Mouse (Mus musculus) bone marrow macrophage, adult 2 months (primary cell): ENCODE data around the gene Gpr26.

Experiments
- CTCF ChIP-seq: IDR thresholded peaks from 2 replicates; pipeline ENCODE4 v1.5.1; 2012; ENCODE audit warnings: low read depth, mild to moderate bottlenecking, low read length, moderate library complexity
- POLR2A ChIP-seq: IDR thresholded peaks from 2 replicates; pipeline ENCODE4 v1.6.1; 2012; ENCODE audit warnings: mild to moderate bottlenecking, low read depth, low read length, borderline replicate concordance

DNA sequence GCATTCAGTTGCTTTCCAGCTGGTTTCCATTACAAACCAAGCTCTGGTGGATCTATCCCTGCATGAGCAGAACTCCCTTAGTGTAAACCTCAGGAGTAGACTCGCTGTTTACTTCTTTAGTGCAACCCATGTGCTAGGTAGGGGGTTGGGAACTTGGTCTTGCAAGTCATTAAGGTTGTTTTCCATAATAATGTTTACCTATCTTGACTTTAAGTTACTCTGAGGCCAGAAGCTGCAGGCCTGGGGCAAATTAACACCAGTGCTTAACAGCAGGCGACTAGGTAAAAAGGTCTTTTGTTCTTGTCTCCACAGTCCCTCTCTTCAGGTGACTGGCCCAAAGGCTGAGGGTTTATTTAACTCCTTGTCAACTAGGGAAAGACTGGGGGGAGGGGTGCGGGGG lies 48.9 kb downstream of the Gpr26 start:
- TF ChIP-seq CTCF, result no peak
- no peak for TF ChIP-seq POLR2A
